Mouse (Mus musculus) cerebellum, postnatal 14 days (tissue): ENCODE measurements at regions not wholly inside any gene's neighbourhood (a gene's known extent, or its start where the extent isn't known, plus 50 kb on each side); places are given as distances from the start of the nearest gene placed in this dataset.

ENCODE experiments used
- DNase-seq, 2 experiments: peaks; one replicate each; pipeline ENCODE4 v3.0.0; 2021; ENCODE audit warnings: mixed read lengths in 2 of 2

DNA sequence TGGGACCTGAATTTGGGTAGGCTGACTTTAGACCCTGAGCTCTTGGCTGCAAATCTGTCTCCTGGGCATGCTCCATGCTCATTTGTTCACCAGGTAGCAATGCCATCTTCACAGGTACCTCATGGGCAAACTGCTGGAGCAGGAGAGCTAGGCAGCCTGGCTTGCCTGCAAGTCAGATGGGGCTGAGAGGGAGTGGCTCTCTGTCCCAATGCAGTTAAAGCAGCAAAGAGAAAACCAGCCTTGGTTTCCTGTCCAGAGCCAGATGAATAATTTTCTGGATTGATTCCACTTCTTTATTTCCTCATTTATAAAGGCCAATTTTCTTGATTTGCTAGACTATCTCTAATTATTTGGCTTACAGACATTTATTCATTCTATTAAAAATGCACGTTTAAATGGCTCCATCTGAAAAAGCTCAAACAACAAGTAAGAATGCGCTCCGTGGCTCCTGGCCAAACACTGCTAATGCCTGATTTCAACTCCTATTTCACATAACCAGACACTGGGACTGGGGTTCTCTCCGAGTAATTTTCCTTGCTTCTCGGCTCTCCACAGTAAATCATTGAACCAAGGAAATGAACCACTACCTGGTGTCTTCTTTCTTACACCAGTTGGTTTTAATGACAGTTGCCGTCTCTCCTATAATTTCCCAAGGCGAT, 60.5 kb downstream of the Rsl24d1 start:
- peak; percentile 48 to 49 for DNase-seq

GRCm38 (mm10) chr9:73176645-73177044, 63.4 kb downstream of the Rsl24d1 start:
- DNase-seq, result no peak

DNA sequence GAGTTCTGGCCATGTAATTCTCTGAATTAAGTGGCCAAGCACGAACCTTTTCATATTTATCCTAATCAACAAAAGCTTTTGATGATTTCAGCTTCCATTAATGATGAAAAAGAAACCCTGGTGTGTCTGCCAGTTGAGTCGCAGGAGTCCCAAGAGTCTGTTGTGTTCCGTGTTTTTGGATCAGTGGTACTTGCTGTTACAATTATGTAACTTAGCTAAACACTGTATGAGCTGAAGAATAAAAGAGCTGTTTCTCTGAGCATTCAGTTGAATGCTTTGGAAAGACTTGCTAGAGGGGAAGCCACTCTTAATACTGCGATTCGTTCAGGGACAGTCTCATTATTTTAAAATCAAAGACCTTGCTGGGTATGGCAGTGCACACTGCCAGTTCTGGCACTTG, 70.1 kb downstream of the Rsl24d1 start:
- DNase-seq, result no peak

GRCm38 (mm10) chr9:73184908-73185307, 71.7 kb downstream of the Rsl24d1 start:
- no peak for DNase-seq

DNA sequence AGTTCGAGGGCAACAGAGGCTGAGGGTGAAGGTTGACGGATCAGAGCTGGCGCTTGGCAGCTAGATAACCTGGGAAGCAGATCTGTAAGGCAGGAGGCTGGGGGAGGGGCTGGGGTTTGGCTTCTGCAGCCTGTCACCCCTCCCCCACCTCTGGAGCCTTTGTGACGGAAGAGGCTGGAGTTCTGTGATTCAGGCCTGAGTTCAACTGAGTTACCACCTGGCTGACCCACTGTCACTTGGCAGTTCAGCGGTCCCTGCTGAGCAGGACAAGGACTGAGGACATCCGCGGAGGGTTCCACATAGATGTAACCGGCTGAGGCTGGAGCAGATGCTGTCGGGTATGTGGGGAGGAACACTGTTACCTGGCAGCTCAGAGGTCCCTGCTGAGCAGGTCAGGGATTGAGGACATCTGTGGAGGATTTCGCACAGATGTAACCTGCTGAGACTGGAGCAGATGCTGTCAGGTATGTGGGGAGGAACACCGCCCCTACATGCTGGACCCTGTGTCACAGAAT, 79.1 kb downstream of the Rsl24d1 start:
- peak; percentile 97 for DNase-seq

DNA sequence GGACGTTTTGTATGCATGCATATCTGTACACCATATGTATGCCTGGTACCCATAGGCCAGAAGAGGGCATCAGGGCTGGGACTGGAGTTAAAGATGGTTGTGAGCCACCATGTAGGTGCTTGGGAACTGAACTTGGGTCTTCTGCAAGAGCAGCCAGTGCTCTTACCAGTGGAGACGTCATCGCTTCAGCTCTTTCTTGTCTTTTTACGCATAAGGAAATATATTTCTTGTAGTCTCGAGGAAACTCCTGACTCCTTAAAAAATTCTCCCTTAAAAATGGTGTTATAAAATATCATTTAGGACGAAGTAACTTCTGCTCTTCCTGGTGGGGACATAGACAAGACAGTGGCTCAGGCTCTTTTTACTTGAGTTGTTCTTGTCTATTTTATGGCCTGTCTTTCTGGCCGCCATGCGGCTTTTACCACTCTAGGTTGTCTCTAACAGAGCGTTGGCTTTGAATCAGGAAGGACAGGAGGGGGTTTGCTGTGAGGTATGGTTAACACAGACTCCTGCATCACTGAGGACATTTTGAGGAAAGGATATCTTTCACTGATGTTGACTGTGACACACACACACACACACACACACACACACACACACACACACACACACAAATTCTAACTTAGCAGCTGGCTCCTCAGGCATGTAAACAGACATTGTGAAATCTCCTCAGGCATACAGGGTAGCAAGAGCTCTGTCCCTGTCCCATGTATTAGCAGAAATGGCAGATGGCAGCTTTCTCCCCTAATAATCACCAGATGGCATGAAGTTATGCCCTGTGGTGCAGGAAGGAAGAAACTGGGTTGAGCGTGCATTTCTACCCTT, 85.2 kb downstream of the Rsl24d1 start:
- peak; percentile 81 to 90 for DNase-seq

GRCm38 (mm10) chr9:73223111-73223510, 109.9 kb downstream of the Rsl24d1 start:
- DNase-seq, result no peak

DNA sequence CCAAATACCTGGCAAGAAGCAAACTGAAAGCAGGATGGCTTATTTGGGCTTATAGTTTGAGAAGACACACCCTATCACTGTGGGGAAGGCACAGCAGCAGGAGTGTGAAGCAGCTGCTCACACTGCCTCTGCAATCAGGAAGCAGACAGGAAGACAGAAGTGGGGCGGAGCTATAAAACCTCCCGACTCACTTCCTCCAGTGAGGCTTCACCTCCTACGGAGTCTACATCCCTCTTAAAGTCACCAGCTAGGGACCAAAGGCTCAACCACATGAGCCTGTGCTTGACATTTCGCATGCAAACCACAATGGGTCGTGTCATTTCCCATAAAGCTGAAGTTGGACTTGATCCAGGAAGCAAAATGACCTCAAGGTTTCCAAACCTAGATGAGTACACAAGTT, 127.0 kb downstream of the Rsl24d1 start:
- no peak for DNase-seq

DNA sequence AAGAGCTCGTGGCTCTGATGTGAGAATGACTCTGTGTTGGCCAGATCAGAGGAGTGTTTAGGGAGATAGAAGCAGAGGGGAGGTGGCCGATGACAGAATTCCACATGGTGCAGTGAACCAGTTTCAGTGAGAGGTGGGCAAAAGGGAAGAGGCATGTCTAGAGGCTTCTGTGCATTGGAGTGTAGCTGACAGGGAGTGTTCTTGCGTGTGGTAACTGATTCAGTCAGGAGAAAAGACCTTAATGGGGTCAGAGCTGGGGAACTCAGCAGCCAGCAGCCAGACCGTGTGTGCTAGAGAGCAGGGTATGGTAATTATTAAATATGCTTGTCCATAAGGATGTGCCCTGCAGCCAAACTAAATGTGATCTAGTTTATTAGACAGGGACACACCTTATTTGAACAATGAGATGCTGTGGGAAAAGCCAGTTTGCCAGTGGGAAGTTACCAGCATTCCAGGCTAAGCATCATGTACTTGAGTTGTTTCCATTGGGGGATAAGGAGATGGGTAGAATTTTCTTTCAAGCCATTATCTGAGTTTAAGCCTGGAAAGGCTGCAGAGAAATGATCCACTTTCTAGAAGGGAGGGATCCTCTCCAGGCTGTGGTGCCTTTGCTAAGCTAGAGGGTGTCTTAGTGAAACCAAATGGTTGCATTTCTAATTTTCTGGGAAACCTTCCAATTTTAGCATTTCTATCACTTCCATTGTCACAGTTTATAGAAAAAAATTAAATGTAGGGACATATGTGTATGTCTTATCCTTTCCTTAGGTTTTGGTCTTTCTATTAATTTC, 129.5 kb downstream of the Rsl24d1 start:
- peak in 1 of 2 experiments; percentile 24 for DNase-seq

DNA sequence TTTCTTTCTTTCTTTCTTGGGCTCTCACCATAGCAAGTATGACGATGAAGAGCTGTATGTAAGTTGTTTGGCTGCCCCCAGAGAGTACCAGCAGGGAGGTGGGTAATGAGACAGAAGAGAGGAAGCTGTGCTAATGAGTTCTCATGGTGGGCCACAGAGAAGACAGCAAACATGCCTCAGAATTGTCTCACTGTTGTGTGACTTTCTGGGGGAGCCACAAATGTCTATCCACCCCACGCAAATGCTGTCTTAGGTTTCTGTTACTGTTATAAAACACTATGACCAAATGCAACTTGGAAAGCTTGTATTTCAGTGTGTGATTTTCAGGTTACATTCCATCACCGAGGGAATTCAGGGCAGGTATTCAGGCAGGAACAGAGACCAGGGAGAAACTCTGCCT, 131.0 kb downstream of the Rsl24d1 start:
- no peak for DNase-seq

GRCm38 (mm10) chr9:73245524-73245923, 132.3 kb downstream of the Rsl24d1 start:
- DNase-seq, result peak; percentile 51

- DNase-seq, result no peak
These were observed 144.9 kb downstream of the Rsl24d1 start for GRCm38 (mm10) chr9:73258171-73258570.

DNA sequence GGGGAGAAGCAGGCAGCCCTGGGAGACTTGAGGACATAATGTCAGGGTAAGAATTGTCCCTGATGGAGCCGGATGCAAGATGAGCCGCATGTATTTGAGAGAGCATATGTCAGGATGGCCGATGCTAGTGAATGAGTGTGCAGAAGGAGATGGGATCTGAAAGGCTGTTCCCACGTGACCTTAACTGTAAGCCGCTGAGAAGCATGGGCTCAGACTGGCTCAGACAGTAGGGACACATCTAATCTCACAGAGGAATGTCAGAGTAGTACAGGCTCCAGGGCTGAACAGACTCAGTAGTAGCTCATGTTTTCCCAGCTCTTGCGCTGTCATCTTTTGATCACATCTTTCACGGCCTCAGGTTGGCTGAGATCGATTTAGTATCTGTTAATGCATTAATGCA, 145.4 kb downstream of the Rsl24d1 start:
- no peak for DNase-seq

DNA sequence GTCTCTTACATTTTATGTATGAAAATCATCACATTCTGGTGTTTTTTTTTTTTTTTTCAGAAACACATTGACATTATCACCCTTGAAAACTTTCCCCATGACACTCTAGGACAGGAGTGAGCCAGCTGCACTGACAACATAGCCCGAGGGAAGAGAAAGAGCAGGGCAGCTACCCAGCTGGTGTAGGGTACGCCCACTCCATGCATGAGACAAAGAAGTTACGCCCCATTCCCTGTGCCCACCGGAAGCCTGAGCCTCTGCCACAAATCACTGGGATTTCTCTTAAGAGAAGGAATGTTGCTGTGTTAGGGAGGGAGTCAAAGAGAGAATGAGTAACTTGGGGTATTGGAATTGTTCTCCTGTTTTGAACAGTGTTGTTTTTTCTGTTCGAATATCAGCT, 149.5 kb downstream of the Rsl24d1 start:
- no peak for DNase-seq

- peak in 1 of 2 experiments; percentile 24 for DNase-seq
These were observed 157.0 kb downstream of the Rsl24d1 start for GRCm38 (mm10) chr9:73270249-73270648.

DNA sequence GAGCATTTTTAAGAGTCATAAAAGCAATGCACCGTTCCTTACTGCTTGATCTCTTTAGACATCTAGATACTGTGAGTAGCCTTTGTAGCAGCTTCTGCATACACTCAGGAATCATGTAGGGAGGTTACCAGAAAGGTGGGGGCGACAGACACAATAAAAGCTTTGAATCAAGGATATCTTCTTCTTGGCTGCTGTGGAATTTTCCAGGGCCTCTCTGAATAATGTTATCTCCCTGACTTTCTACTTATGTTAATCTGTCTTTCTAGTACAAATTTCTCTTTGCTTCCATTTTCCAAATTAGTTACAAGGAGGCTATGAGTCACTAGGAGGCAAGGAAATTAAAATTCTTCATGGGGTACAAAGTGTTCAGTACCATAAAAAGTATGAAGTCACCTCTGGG, 159.4 kb downstream of the Rsl24d1 start:
- no peak for DNase-seq

- DNase-seq, result no peak
These were observed 160.5 kb downstream of the Rsl24d1 start for GRCm38 (mm10) chr9:73273681-73274080.

DNA sequence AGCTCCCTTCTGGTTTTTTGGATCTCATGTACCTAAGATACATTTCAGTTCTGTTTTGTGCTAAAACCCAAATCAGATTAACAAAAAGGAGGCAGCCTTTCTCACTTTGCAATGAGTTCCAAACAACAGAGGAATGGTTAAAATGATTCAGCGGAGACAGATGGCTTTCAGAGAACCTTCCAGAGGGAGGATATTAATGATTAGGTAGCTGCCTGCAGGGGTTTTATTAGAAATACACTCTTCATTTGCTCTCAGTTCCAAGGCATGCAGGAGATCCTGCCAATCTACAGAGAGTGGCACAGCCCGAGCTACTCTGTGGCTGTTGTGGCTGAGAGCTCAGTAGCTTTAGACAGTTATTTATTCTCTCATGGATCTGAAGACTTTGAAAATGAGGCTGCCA, 162.4 kb downstream of the Rsl24d1 start:
- DNase-seq, result no peak

GRCm38 (mm10) chr9:73295287-73295686, 182.1 kb downstream of the Rsl24d1 start:
- DNase-seq, result no peak

DNA sequence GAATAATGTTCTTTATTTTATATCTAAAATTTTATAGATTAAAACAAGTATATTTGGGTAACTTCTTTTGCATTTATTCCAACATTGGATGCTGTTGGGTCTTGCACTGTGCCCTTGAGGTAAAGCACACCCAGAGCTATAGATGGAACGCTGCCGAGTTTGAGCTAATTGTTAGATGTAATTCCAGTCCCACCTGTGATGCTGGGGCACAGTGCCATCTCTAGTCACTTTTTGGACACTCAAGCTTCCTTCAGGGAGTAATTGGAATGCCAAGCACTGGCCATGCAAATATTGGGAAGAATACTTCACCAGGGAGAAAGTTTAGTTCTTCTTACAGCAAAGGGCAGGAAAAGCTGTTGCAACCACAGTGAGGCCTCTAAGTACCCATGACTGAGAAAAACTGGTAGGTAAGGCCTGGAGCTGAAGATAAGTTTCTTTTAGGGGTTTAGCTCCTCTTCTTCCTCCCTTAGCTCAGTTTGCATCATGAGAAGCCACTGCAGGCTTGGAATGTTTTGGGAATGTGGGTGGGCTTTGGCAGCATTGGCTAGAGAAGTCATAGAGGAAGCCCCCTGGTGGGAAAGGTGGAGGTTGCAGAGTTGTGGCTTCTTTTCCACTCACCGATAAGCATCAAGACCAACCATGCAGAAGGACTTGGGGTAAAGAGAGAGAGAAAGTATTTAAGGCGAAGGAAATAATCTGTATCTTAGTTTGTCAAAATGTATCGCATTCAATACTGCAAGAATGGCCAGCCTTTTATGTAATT, 189.1 kb downstream of the Rsl24d1 start:
- DNase-seq, result peak; percentile 77 to 78

- DNase-seq, result no peak
These were observed 203.8 kb downstream of the Rsl24d1 start for GRCm38 (mm10) chr9:73317048-73317447.

- no peak for DNase-seq
These were observed 206.6 kb downstream of the Rsl24d1 start for GRCm38 (mm10) chr9:73319704-73320307.
